Mouse (Mus musculus) neural tube, embryonic 12.5 days (tissue): ENCODE measurements at regions not wholly inside any gene's neighbourhood (a gene's known extent, or its start where the extent isn't known, plus 50 kb on each side); places are given as distances from the start of the nearest gene placed in this dataset.

Experiments used
- ATAC-seq: fragments of 200-750 bp; cut with Nextera tagmentation; 2 replicates; pipeline ENCODE4 v1.8.0; 2017; ENCODE audit warnings: low read depth, mild to moderate bottlenecking, moderate TSS enrichment, moderate library complexity; ENCODE audit not compliant: low FRiP score
- H3K27ac ChIP-seq: fragments of 300-500 bp; sonication (generic); 2 replicates; pipeline ENCODE4 v1.5.1; 2016
- H3K27me3 ChIP-seq: fragments of 300-500 bp; sonication (generic); replicated peaks from 2 replicates; pipeline ENCODE4 v1.6.1; 2016; ENCODE audit warnings: mild to moderate bottlenecking
- H3K36me3 ChIP-seq: fragments of 300-500 bp; sonication (generic); 2 replicates; pipeline ENCODE4 v1.6.1; 2016; ENCODE audit warnings: mild to moderate bottlenecking
- H3K4me1 ChIP-seq: fragments of 300-500 bp; sonication (generic); 2 replicates; pipeline ENCODE4 v1.6.1; 2016
- H3K4me2 ChIP-seq: fragments of 300-500 bp; sonication (generic); replicated peaks from 2 replicates; pipeline ENCODE4 v1.6.1; 2016; ENCODE audit warnings: mild to moderate bottlenecking
- H3K4me3 ChIP-seq: fragments of 300-500 bp; sonication (generic); 2 replicates; pipeline ENCODE4 v1.5.1; 2016
- H3K9ac ChIP-seq: fragments of 300-500 bp; sonication (generic); 2 replicates; pipeline ENCODE4 v1.6.1; 2016; ENCODE audit warnings: mild to moderate bottlenecking
- H3K9me3 ChIP-seq: fragments of 300-500 bp; sonication (generic); 2 replicates; pipeline ENCODE4 v1.6.1; 2016; ENCODE audit warnings: mild to moderate bottlenecking
- WGBS: fragments of 180-500 bp; shearing (Covaris S2); methylation state at CpG from one replicate; pipeline ENCODE4 v1.1.7; 2016; 5-methylcytosine and 5-hydroxymethylcytosine counted together

- no peak for ATAC-seq
- H3K9ac ChIP-seq: no peak overlapping the region
- 42% methylated on average over 2 of the region's 2 CpGs for WGBS
- H3K27me3 ChIP-seq: no peaks in the 10 kb centered on the region
- no peaks in the 10 kb centered on the region for H3K4me1 ChIP-seq
- no peaks in the 10 kb centered on the region for H3K36me3 ChIP-seq
- H3K4me3 ChIP-seq: no peak overlapping the region
- H3K9me3 ChIP-seq: no peaks in the 10 kb centered on the region
- H3K27ac ChIP-seq: no peak overlapping the region
- no peak overlapping the region for H3K4me2 ChIP-seq
These were observed 270.4 kb downstream of the Plk2 start for GRCm38 (mm10) chr13:110665073-110665800.

GRCm38 (mm10) chr13:110667276-110667956 is 272.6 kb downstream of the Plk2 start:
- Histone ChIP-seq H3K4me2 (no peak overlapping the region), H3K9me3 (no peaks in the 10 kb centered on the region), H3K36me3 (no peaks in the 10 kb centered on the region), H3K9ac (no peak overlapping the region), H3K27me3 (no peaks in the 10 kb centered on the region), H3K4me3 (no peak overlapping the region), H3K4me1 (no peaks in the 10 kb centered on the region), H3K27ac (no peak overlapping the region)
- WGBS: 59% methylated on average over 7 of the region's 7 CpGs
- no peak for ATAC-seq

- Histone ChIP-seq H3K4me1 (no peaks in the 10 kb centered on the region), H3K4me2 (no peak overlapping the region), H3K27ac (no peak overlapping the region), H3K36me3 (no peaks in the 10 kb centered on the region), H3K9ac (no peak overlapping the region), H3K9me3 (no peaks in the 10 kb centered on the region), H3K4me3 (no peak overlapping the region), H3K27me3 (no peaks in the 10 kb centered on the region)
- WGBS: 75% methylated on average over 2 of the region's 2 CpGs
- ATAC-seq: no peak
These were observed 278.7 kb downstream of the Plk2 start for GRCm38 (mm10) chr13:110673536-110673935.

- Histone ChIP-seq H3K27me3 (no peaks in the 10 kb centered on the region), H3K9ac (no peak overlapping the region), H3K4me1 (no peaks in the 10 kb centered on the region), H3K9me3 (no peaks in the 10 kb centered on the region), H3K4me3 (no peak overlapping the region), H3K36me3 (no peaks in the 10 kb centered on the region), H3K4me2 (no peak overlapping the region), H3K27ac (no peak overlapping the region)
- 85% methylated on average over 11 of the region's 11 CpGs for WGBS
- ATAC-seq: no peak
These were observed 288.6 kb downstream of the Plk2 start for GRCm38 (mm10) chr13:110683259-110684041.

- Histone ChIP-seq H3K9me3 (no peaks in the 10 kb centered on the region), H3K9ac (no peak overlapping the region), H3K4me3 (no peak overlapping the region), H3K4me1 (no peaks in the 10 kb centered on the region), H3K36me3 (no peaks in the 10 kb centered on the region), H3K27me3 (no peaks in the 10 kb centered on the region), H3K4me2 (no peak overlapping the region), H3K27ac (no peak overlapping the region)
- no peak for ATAC-seq
- WGBS: 83% methylated on average over 3 of the region's 3 CpGs
These were observed 293.9 kb downstream of the Plk2 start for GRCm38 (mm10) chr13:110688796-110689195.

- Histone ChIP-seq H3K4me2 (no peak overlapping the region), H3K9me3 (no peaks in the 10 kb centered on the region), H3K27me3 (no peaks in the 10 kb centered on the region), H3K36me3 (no peaks in the 10 kb centered on the region), H3K9ac (no peak overlapping the region), H3K4me3 (no peak overlapping the region), H3K27ac (no peak overlapping the region), H3K4me1 (no peaks in the 10 kb centered on the region)
- WGBS: 63% methylated on average over 10 of the region's 10 CpGs
- ATAC-seq: no peak
These were observed 295.8 kb downstream of the Plk2 start for GRCm38 (mm10) chr13:110690501-110691255.

GRCm38 (mm10) chr13:110692696-110693095 is 297.9 kb downstream of the Plk2 start:
- 82% methylated on average over 5 of the region's 5 CpGs for WGBS
- Histone ChIP-seq H3K36me3 (no peaks in the 10 kb centered on the region), H3K4me1 (no peaks in the 10 kb centered on the region)

GRCm38 (mm10) chr13:110694876-110695275 is 300.0 kb downstream of the Plk2 start:
- Histone ChIP-seq H3K36me3 (no peaks in the 10 kb centered on the region), H3K9ac (no peak overlapping the region), H3K9me3 (no peaks in the 10 kb centered on the region), H3K4me3 (no peak overlapping the region), H3K4me1 (no peaks in the 10 kb centered on the region), H3K4me2 (no peak overlapping the region), H3K27me3 (no peaks in the 10 kb centered on the region), H3K27ac (no peak overlapping the region)
- 65% methylated on average over 6 of the region's 6 CpGs for WGBS
- ATAC-seq: no peak

More at GRCm38 (mm10) chr13:110692696-110693095, 297.9 kb downstream of the Plk2 start:
- H3K27ac ChIP-seq: no peak overlapping the region
- no peak overlapping the region for H3K4me2 ChIP-seq
- no peak overlapping the region for H3K9ac ChIP-seq
- no peak overlapping the region for H3K4me3 ChIP-seq
- H3K9me3 ChIP-seq: no peaks in the 10 kb centered on the region
- ATAC-seq: no peak
- no peaks in the 10 kb centered on the region for H3K27me3 ChIP-seq

- Histone ChIP-seq H3K4me1 (no peaks in the 10 kb centered on the region), H3K9ac (no peak overlapping the region), H3K4me3 (no peak overlapping the region), H3K4me2 (no peak overlapping the region), H3K9me3 (no peaks in the 10 kb centered on the region), H3K36me3 (no peaks in the 10 kb centered on the region), H3K27me3 (no peaks in the 10 kb centered on the region), H3K27ac (no peak overlapping the region)
- ATAC-seq: no peak
- 83% methylated on average over 5 of the region's 5 CpGs for whole genome bisulfite sequencing
These were observed 301.7 kb downstream of the Plk2 start for GRCm38 (mm10) chr13:110696549-110696948.

GRCm38 (mm10) chr13:110704261-110704660 is 309.4 kb downstream of the Plk2 start:
- Histone ChIP-seq H3K36me3 (no peaks in the 10 kb centered on the region), H3K27me3 (no peaks in the 10 kb centered on the region), H3K9ac (no peak overlapping the region), H3K9me3 (no peaks in the 10 kb centered on the region), H3K4me1 (no peaks in the 10 kb centered on the region), H3K4me3 (no peak overlapping the region), H3K4me2 (no peak overlapping the region), H3K27ac (no peak overlapping the region)
- 89% methylated on average over 2 of the region's 2 CpGs for WGBS
- ATAC-seq: no peak

- Histone ChIP-seq H3K9me3 (no peaks in the 10 kb centered on the region), H3K4me2 (no peak overlapping the region), H3K27ac (no peak overlapping the region), H3K36me3 (no peaks in the 10 kb centered on the region), H3K9ac (no peak overlapping the region), H3K4me1 (no peaks in the 10 kb centered on the region), H3K4me3 (no peak overlapping the region), H3K27me3 (no peaks in the 10 kb centered on the region)
- no peak for ATAC-seq
- 67% methylated on average over 4 of the region's 4 CpGs for WGBS
These were observed 316.0 kb downstream of the Plk2 start for GRCm38 (mm10) chr13:110710847-110711246.

- no peaks in the 10 kb centered on the region for H3K4me1 ChIP-seq
- no peak overlapping the region for H3K27ac ChIP-seq
- H3K4me3 ChIP-seq: no peak overlapping the region
- H3K27me3 ChIP-seq: no peaks in the 10 kb centered on the region
- H3K9me3 ChIP-seq: no peaks in the 10 kb centered on the region
- H3K36me3 ChIP-seq: no peaks in the 10 kb centered on the region
- no peak overlapping the region for H3K9ac ChIP-seq
- WGBS: 74% methylated on average over 3 of the region's 3 CpGs
- no peak overlapping the region for H3K4me2 ChIP-seq
- ATAC-seq: no peak
These were observed 317.7 kb downstream of the Plk2 start for GRCm38 (mm10) chr13:110712527-110712926.
